Mouse (Mus musculus) kidney, embryonic 15.5 days (tissue): Measurements from ENCODE around the gene Prss56. TPM values are rescaled to one million over a fixed set of nuclear protein-coding genes. Genes with fewer than 3 reads are reported as not detected.

Experiments
- polyA plus RNA-seq: library from polyadenylated mRNA; unstranded; fragments of >200 nt; fragmentation: Nextera tagmentation; extraction: Ambion mirVana; gene quantifications from 2 replicates; pipeline ENCODE4 v1.2.1, GENCODE M21; 2015

The Prss56 gene
- polyA plus RNA-seq, 1 experiment from 2014 or later: 0.09 TPM

Other genes starting within 250 kb of the Prss56 start
- not detected in 2 replicates for gene Alppl2, start 93.4 kb upstream of the Prss56 start, polyA plus RNA-seq
- gene Alpi, start 81.7 kb upstream of the Prss56 start, polyA plus RNA-seq: not detected in 2 replicates
- gene Akp3, start 58.3 kb upstream of the Prss56 start, polyA plus RNA-seq: not detected in 2 replicates
- gene Ecel1, start 26.8 kb upstream of the Prss56 start, polyA plus RNA-seq: 1.3 and 3.8 TPM in 2 replicates
- gene Chrnd, start 7.3 kb downstream of the Prss56 start, polyA plus RNA-seq: 1.1 and 1.6 TPM in 2 replicates
- 2.0 and 4.3 TPM in 2 replicates for gene Chrng, start 21.3 kb downstream of the Prss56 start, polyA plus RNA-seq
- 164 and 168 TPM in 2 replicates for gene Eif4e2, start 30.6 kb downstream of the Prss56 start, polyA plus RNA-seq
- 5.7 and 5.8 TPM in 2 replicates for gene Efhd1, start 81.0 kb downstream of the Prss56 start, polyA plus RNA-seq
- 60.7 and 64.8 TPM in 2 replicates for gene Gigyf2, start 143.7 kb downstream of the Prss56 start, polyA plus RNA-seq
- gene Kcnj13, start 211.4 kb downstream of the Prss56 start, polyA plus RNA-seq: 0.68 and 0.90 TPM in 2 replicates